Mouse (Mus musculus) heart, postnatal 0 days (tissue): ENCODE results near the gene Nsrp1.

Source experiments
- CTCF ChIP-seq: IDR thresholded peaks from 2 replicates; pipeline ENCODE4 v1.5.1; 2016; ENCODE audit warnings: antibody characterized with exemption, control low read depth, low read depth
- EP300 ChIP-seq: IDR thresholded peaks from 2 replicates; pipeline ENCODE4 v1.6.1; 2016; ENCODE audit warnings: antibody characterized with exemption, low read depth

- TF ChIP-seq CTCF (no peak), EP300 (no peak)
Measured at GRCm38 (mm10) chr11:77111141-77111540, 32.9 kb upstream of the Nsrp1 start.
